In the genomic region with DNA sequence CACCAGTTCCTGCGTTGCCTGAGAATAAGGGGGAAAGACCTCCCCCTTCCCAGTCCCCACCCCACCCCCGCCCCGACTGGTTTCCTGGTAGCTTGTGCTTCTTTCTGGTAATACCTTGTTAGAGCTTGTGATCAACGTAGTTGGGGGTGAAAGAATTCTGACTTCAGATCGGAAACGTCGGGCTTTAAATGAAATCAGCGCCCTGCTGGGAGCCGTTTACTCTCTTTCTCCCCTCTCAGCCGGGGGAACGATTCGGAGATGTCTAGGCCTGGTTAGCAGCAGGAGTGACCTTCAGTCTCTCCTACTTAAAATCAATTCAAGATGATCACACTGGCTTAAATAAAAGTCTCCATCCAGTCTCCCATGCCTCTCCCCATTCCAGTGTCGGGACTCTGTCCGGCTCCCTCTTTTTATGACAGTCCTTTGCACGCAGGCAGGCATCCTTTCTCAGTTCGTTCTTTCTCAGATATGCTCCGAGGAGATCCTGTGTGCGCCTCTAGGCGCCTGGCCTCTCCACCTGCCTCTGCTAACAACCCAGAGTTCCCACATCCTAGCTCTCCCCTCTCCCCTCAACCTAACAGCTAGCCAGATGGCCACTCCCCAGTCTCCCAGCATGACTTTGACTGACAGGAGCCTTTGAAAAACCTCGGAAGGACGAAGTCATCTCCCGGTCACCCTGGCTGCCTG, we compare ENCODE assay signal across 10 mouse cellular contexts.
DNase-seq lines count a peak whose midpoint lies in the region; ATAC-seq lines count a peak whose summit lies in the region.
"Had no signal": no experiment of that assay in that cellular context is flagged by ENCODE, and none has a peak within 500 bp of the region (broad histone marks: within the 10 kb centered on the region; RNA-seq: fewer than 3 reads in every experiment).

No protein-coding gene starts in this region.

- peak overlapping the region; percentile 47 for H3K4me2 ChIP-seq in kidney, embryonic 15.5 days
- peak overlapping the region; percentile 45 for H3K4me2 ChIP-seq in hindbrain, embryonic 13.5 days
- H3K4me2 ChIP-seq in neural tube, embryonic 11.5 days (ENCODE audit: low read depth) = peak overlapping the region; percentile 30

- H3K36me3 ChIP-seq in kidney, embryonic 15.5 days = no peaks in the 10 kb centered on the region
- no peaks in the 10 kb centered on the region for H3K36me3 ChIP-seq in hindbrain, embryonic 13.5 days
- no peaks in the 10 kb centered on the region for H3K36me3 ChIP-seq in neural tube, embryonic 11.5 days (ENCODE audit: control insufficient read depth, insufficient read depth, low read length)

- H3K4me3 ChIP-seq in kidney, embryonic 15.5 days (replicated peaks) = 0 out of 2 replicates have a peak overlapping the region, but pooled peaks have one; percentile 6
- no peak overlapping the region for H3K4me3 ChIP-seq in hindbrain, embryonic 13.5 days
- H3K4me3 ChIP-seq in neural tube, embryonic 11.5 days (ENCODE audit: low read depth, low read length) = no peak overlapping the region

- no peak overlapping the region for H3K9ac ChIP-seq in kidney, embryonic 15.5 days
- H3K9ac ChIP-seq in hindbrain, embryonic 13.5 days = peak overlapping the region; percentile 55; the same call in 1 of the 2 replicates
- peak overlapping the region; percentile 49 for H3K9ac ChIP-seq in neural tube, embryonic 11.5 days (ENCODE audit: low read length)

- H3K27me3 ChIP-seq in kidney, embryonic 15.5 days = peaks cover 10% of the 10 kb centered on the region
- no peaks in the 10 kb centered on the region for H3K27me3 ChIP-seq in hindbrain, embryonic 13.5 days
- H3K27me3 ChIP-seq in neural tube, embryonic 11.5 days (ENCODE audit: control insufficient read depth, insufficient read depth, low read length) = no peaks in the 10 kb centered on the region

- no peak for ATAC-seq in kidney, embryonic 15.5 days (replicated peaks; ENCODE audit: low FRiP score)
- 0 out of 2 replicates have a peak, but pooled peaks have one; percentile 46 for ATAC-seq in hindbrain, embryonic 13.5 days (ENCODE audit: low FRiP score)
- ATAC-seq in neural tube, embryonic 11.5 days (ENCODE audit: insufficient read depth, low FRiP score, low TSS enrichment) = no peak

- no peaks in the 10 kb centered on the region for H3K9me3 ChIP-seq in kidney, embryonic 15.5 days (replicated peaks)
- H3K9me3 ChIP-seq in hindbrain, embryonic 13.5 days = no peaks in the 10 kb centered on the region
- H3K9me3 ChIP-seq in neural tube, embryonic 11.5 days (ENCODE audit: control insufficient read depth, low read length) = no peaks in the 10 kb centered on the region

- DNase-seq in kidney, postnatal 10 days = no peak
- peak; percentile 53 for DNase-seq in embryo, embryonic 9.5 days (ENCODE audit: extremely low spot score)
- peak; percentile 55 for DNase-seq in neural tube, embryonic 11.5 days (ENCODE audit: low spot score)
- DNase-seq in gastrocnemius, postnatal 4 days (ENCODE audit: low spot score in 2 of 2) = no peak
- DNase-seq in cerebellum, adult 9-10 months = no peak
- no peak for DNase-seq in cerebellum, adult 11 months
- DNase-seq: cerebellum, adult 2 months; kidney, adult 11 months had no signal

- no peak overlapping the region for H3K27ac ChIP-seq in kidney, embryonic 15.5 days
- H3K27ac ChIP-seq in hindbrain, embryonic 13.5 days = peak overlapping the region; percentile 55
- H3K27ac ChIP-seq in neural tube, embryonic 11.5 days (ENCODE audit: low read depth, low read length) = peak overlapping the region; percentile 15; the same call in 1 of the 2 replicates

- H3K4me1 ChIP-seq in kidney, embryonic 15.5 days = peaks cover 18% of the 10 kb centered on the region
- peaks cover 20% of the 10 kb centered on the region for H3K4me1 ChIP-seq in hindbrain, embryonic 13.5 days (replicated peaks)
- H3K4me1 ChIP-seq in neural tube, embryonic 11.5 days (ENCODE audit: control insufficient read depth, insufficient read depth, low read length) = 0 out of 2 replicates have a peak, but pooled peaks cover 4% of the 10 kb centered on the region

- 6% methylated on average over 22 of the region's 22 CpGs for WGBS in kidney, embryonic 15.5 days
- WGBS in hindbrain, embryonic 13.5 days = under 1% methylated on average over 22 of the region's 22 CpGs
- WGBS in neural tube, embryonic 11.5 days = under 1% methylated on average over 22 of the region's 22 CpGs

Comparison
In these comparisons a context has a peak if more than half of its experiments do, and no peak if none do; other contexts are left out.
1. DNase-seq: peak in embryo, embryonic 9.5 days (single experiment) and neural tube, embryonic 11.5 days (single experiment); none in kidney, postnatal 10 days (single experiment), gastrocnemius, postnatal 4 days (0 of 2), cerebellum, adult 9-10 months (single experiment) and cerebellum, adult 11 months (single experiment).
2. Peak in every context shown above with its lines, with median percentiles within 50 percentile points of each other: H3K4me2 ChIP-seq.